Mouse (Mus musculus) thymus, adult 2 months (tissue): ENCODE data around the gene Nme7.

Experiments used
- CTCF ChIP-seq: fragments of 200-500 bp; IDR thresholded peaks from 2 replicates; pipeline ENCODE4 v1.5.1; 2012; ENCODE audit warnings: mild to moderate bottlenecking, control low read depth, low read length, moderate library complexity, borderline replicate concordance; ENCODE audit not compliant: control insufficient read depth, poor library complexity, insufficient read depth; ENCODE audit errors: extremely low read depth
- POLR2A ChIP-seq: fragments of 200-500 bp; IDR thresholded peaks from 2 replicates; pipeline ENCODE4 v1.6.1; 2012; ENCODE audit warnings: mild to moderate bottlenecking, low read length, control low read depth, moderate library complexity; ENCODE audit not compliant: control insufficient read depth, poor library complexity, insufficient read depth; ENCODE audit errors: extremely low read depth

DNA sequence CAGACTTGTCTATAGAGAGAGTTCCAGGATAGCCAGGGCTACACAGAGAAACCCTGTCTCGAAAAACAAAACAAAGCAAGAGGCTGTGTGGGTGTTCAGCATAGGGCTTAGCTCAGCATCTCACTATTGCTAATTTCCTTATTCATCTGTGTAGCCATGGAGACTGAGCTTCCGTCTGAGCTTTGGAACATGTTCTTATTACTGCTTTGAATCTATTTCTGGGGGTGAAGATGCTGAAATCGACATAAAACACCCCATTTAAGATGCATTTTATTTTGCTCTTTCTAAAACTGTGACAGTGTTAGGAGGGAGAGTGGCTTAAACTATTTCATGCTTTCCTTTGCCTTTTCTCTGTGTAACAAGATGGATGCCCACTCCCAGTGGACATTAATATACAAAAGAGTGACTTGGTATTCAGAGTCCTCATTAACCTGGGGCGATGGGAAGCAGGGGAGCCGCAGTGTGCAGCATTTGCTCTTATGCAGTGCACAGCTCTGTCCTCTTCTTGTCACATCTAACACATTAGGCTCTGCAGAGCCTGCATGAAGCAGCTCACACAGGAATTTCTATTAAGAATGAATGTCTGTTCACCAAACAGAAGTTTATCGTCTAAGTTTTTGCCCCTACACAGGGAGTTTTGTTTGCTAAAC lies 91.3 kb downstream of the Nme7 start:
- TF ChIP-seq CTCF, result no peak
- TF ChIP-seq POLR2A, result no peak
